Mouse (Mus musculus) left cerebral cortex, adult 11 months (tissue): ENCODE measurements at regions not wholly inside any gene's neighbourhood (a gene's known extent, or its start where the extent isn't known, plus 50 kb on each side); places are given as distances from the start of the nearest gene placed in this dataset.
"Not testable (repeated sequence)": the region's sequence is repeated elsewhere in the genome, so short reads cannot be mapped to it uniquely, and the experiment has no call there.

ENCODE experiments used
- DNase-seq: peaks from one replicate; pipeline ENCODE4 v3.0.0; 2022; ENCODE audit warnings: low spot score

DNA sequence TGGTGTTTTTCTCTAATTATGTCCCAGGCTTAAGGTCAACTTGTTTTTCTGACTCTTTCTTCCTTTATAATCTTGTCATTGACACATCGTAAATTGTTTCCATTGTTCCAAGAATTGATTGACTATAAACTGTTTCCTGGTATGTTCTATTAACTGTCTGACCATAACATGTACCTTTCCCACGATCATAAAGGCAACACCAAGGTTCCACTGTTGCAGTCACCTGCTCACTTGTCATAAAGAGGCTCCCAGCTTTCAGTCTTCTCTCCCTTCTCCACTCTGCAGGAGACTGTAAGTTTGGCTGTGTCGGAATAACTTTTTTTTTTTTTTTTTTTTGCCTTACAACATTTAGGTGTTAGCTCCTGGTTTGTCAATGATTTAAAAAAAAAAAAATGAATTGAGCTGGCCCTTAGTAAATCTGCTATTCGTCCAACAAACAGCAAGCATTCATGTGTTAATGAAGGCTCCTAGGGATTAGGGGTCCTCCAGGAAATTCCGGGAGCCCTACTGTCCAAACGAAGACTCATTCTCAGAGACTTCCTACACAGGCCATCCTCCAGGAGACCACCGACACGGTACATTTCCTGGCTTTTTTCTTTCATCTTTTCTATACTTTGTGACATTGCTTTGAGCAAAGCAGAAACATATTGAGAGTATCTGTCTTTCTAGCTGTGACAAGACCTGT, 122.2 kb upstream of the Trim24 start:
- DNase-seq = no peak

DNA sequence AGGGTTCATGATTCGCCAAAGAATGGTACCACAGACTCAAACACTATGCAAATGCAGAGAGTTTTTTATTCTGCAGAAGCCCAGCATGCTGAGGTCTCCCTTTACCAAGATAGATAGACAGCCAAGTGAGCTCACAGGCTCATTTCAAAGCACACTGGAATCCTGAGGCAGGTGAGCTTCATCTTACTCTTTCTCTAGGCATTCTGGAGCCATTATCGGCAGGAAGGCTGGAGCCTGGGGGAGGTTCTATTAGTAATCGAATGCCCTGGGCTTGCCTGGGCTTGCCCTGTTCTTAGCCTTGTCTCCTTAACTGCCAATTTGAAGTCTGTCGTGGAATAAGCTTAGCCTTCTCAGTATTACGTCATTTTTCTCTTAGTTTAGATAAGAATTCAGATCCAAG, 121.6 kb upstream of the Trim24 start:
- DNase-seq = no peak

DNA sequence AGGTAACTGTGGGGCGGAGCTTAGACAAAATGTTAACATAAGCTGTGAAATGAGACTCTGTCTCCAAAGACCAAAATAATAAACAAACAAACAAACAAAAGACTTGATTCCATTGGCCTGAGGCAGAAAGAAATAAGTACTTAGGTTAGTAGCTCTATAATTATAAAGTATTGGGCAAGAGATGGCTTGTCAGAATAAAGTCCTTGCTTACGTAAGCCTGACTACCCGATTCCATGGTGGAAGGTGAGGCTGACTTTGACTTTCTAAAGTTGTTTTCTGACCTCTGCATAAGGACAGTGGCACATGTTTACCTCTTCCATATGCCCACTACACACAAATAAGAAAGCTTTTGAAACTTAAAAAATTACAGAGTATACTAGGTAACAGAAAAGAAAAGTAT, 120.3 kb upstream of the Trim24 start:
- no peak for DNase-seq

DNA sequence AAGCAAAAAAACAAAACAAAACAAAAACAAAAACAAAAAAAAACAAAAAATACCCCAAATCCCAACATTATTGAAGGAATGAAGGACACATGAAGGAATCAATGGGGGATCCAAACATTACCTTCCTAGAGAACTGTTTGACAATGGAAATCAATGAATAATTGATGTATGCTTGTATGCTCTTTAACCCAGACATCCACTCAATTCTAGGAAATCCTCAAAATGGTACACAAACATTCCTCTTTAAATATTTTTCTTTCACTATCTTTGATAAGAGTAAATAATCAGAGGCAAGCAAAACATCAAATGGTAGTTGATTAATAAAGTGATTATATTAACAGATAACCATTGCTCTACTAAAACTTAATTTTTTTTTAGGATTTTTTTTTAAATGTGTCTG, 118.9 kb upstream of the Trim24 start:
- DNase-seq = no peak

DNA sequence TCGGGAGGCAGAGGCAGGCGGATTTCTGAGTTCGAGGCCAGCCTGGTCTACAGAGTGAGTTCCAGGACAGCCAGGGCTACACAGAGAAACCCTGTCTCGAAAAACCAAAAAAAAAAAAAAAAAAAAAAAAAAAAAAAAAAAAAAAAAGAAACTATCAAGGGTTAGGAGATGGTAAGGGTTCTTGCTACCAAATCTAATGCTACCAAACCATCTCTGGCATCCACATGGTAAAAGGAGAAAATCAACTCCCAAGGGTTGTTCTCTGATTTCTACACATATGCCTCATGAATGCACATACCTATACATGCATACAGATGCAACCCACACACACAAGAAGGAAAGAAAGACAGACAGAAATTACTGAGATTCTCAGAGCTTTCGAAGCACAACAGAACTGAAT, 109.6 kb upstream of the Trim24 start:
- not testable (repeated sequence) for DNase-seq

DNA sequence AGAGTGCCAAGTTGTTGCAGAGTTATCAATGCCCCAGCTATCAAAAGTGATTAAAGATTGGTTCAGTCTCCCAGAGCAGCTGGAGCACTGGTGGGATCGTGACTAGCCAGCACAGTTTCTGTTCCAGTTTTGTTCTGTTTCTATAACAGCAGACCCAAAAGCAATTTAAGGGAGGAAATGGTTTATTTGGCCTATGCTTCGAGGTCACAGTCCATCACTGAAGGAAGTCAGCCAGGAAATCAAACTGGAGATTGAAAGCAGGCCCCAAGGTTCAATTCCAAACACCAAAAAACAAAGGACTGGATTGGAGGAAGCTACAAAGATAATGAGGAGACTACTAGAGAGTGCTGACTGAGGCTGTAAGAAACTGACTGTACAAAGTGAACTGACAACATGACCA, 107.6 kb upstream of the Trim24 start:
- DNase-seq = no peak

DNA sequence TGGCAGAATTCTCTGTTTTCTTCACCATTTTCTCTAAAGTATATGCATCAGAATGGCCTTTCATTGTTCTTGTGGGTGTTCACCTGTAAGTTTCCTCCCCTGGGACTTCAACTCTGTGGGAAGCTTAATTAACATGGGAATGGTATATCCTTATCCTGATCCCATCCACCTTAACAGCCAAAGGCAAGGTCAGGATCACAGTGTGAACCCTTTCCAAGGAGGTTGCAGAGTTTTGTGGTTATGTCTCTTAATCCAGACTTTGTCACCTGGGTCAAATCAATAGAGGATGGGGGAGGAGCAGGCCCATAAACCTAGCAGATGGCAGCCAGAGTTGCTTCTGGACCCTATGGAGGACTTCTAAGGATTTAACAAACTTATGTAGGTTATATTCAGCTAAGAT, 102.9 kb upstream of the Trim24 start:
- DNase-seq = no peak

DNA sequence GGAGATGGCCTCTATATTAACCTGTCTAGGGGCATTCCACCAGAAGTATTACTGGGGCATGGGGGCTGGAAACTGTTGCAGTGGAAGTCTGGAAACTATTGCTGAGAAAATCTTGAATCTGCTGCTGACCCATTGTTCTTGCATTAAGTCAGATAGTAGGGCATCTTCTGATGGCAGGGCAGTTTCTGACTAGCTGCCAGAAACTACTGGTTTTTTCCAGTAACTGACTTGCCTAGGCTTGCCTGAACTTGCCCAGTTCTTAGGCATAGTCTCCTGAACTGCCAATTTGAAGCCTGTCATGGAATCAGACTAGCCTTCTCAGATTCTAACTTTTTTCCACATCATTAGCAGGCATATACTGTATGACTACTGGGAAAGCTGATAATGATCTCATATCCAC, 97.3 kb upstream of the Trim24 start:
- DNase-seq = no peak

DNA sequence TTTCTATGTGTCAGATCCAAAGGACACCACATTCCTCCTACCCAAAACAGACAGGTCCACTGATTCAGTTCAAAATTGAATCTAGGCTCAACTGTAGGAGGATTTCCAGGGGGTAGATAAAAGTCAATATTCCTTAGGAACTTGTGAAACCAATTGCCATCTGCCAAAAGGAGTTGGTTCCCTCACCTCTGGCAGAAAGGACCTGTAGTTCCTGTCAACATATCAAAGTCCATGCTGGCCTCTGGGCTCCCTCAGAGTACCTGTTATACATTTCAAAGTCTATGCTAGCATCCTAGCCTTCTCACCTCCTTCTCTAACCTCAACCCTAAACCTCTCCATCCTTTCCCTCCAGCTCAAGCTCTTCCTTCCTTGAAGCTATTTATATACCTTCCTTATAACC, 95.5 kb upstream of the Trim24 start:
- no peak for DNase-seq

DNA sequence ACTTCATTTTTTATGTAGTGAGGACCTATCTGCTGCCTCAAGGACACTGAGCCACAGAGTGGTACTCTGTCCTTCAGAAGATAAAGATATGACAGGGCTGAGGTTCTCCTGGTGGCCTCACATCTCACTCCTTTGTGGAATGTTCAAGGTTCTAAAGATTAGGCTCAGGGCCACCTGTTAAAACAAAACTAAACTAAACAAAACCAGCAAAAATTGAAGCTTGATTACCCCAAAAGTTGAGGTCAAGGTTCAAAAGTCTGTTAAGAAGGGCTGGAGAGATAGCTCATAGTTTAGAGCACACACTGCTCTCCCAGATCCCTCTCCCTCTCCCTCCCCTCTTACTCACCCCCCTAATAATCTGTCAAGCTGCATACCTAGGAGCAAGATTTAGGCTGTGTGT, 90.7 kb upstream of the Trim24 start:
- no peak for DNase-seq

DNA sequence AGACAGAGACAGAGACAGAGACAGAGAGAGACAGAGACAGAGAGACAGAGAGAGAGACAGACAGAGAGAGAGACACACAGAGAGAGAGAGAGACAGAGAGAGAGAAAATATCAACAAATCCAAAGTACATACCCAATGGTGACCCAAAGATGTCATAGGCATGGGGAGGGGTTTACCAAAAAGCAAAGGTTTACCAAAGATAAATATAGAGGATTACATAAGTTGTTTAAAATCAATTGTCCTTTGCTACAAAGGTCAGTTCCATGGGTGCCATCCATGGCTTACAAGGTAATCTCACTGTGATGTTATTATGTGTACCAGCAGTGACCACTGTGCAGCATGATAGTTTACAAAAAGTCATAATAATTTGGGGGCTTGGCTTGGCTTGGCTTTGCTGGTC, 88.7 kb upstream of the Trim24 start:
- DNase-seq = no peak

DNA sequence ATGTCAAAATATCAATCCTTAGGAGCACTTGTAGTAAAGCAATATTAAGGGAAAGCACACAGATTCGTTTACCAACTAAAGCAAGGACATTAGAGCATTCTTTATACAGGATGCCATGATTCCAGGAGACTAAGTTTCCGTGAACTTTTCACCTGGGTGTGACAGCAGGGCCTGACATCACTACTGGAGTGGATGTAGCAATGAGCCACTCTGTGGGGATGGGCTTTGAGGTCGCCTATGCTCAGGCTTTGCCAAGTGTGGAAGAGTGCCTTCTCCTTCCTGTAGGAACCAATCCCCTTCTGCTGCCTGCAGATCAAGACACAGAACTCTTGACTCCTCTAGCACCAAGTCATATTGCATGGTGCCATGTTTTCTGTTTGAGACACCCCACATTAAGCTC, 85.3 kb upstream of the Trim24 start:
- DNase-seq = not testable (repeated sequence)

DNA sequence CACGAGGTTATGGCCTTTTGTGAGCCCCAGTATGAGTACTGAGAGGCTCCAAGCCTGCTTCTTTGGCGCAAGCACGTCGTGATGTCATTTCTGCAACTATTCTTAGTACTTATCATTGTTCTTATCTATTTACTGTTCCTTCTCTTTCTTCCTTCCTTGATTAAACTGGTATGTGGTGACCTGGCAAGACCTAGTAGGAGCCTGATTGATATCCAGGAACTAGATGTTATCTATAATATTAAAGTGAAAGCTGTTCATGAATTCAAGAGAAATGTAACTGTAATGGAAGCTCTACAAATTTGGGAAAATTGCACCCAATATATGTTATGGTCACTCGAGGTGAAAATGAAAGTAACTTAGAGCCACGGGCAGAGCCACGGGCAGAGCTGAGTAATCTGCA, 84.9 kb upstream of the Trim24 start:
- DNase-seq = no peak

DNA sequence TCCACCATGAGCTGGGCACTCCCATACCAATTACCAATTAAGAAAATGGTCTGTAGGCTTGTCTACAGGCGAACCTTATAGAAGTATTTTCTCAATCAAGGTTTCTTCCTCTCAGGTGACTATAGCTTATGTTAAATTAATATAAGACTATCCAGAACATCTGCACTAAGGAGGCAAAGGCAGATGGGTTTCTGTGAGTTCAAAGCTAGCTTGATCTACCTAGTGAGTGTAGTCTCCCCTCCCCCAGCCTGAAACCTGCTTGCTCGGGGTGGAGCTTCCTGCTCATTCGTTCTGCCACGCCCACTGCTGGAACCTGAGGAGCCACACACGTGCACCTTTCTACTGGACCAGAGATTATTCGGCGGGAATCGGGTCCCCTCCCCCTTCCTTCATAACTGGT, 82.8 kb upstream of the Trim24 start:
- DNase-seq = not testable (repeated sequence)

DNA sequence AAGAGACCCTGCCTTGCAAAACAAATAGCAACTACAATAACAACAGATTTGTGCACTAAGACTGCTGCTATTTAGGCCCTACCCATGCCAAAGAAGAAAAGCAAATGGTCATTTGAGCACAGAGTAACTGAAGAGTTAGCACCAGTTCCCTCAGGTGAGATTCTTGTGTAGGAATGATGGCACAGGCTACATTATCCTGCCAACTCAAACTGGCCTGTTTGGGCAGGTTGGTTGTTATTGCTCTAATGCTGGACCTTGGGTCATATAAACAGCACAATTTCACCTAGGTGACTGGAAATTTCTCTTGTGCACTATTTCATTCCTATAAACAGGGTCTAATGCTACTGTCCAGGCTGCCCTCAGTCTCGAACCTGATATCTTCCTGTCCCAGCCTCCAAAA, 79.7 kb upstream of the Trim24 start:
- no peak for DNase-seq

DNA sequence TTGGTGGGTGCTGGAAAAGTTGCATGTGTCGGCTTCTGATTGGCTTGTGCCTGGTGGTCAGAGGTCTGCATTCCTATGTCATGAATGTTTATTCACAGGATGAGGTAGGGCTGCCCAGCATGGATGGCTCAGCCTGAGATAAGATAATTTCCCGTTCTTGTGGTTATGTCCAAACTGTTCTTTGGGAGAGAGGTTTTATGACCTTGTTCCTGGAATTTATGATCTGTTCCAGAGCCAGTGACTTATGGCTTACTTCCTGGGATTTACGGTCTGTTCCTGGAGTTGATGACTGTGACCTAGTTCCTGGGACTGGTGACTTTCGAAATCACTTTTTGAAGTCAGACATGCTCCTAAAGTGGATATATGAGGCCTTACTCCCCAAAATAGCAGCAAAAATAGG, 76.4 kb upstream of the Trim24 start:
- DNase-seq = no peak

DNA sequence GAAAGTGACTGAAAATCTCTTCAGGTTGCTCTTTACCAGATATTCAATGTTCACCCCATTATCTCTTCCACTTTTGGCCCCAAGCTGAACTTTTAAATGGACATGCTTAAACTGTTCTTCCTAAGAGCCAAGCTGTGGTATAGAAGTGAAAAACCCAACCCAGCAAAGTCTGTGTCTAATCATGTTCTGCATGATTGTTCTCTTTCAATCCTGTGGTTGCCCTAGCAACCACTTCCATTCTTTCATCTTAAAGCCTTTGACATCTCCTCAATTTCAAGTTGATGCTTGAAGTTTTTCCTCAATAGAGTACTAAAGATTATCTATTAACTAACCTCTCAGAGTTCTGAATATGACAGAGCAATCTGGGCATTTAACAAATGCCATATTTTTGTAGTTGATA, 75.6 kb upstream of the Trim24 start:
- no peak for DNase-seq

DNA sequence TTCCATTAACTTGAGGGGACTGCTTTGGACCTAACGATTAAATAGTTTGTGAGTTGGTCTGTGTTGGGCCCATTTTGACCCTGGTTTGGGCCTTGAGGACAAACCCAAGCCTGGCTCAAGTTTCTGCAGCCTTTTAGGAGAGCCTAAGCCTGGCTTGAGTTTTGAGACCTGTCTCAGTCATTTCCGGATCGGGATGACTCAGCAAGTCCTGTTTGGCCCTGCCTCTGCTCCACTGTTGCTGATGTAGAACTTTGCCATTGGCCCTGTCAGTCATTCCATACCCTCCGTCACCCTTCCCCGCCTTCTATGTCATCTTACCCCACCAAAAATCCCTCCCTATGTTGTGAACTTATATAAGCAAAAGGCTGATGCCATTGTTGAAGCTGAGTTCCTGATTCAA, 67.4 kb upstream of the Trim24 start:
- no peak for DNase-seq

DNA sequence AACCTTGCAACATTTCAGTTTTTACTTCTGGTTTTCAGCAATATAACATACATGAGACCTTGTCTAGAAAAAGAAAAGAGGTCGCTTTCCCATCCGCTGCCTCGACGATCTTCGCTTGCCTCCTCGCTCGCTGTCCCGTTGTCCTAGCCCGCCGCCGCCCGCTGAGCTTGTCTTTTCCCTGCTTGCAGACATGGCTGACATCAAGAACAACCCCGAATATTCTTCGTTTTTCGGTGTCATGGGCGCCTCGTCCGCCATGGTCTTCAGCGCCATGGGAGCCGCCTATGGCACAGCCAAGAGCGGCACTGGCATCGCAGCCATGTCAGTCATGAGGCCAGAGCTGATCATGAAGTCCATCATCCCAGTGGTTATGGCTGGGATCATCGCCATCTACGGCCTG, 64.7 kb upstream of the Trim24 start:
- DNase-seq = not testable (repeated sequence)

DNA sequence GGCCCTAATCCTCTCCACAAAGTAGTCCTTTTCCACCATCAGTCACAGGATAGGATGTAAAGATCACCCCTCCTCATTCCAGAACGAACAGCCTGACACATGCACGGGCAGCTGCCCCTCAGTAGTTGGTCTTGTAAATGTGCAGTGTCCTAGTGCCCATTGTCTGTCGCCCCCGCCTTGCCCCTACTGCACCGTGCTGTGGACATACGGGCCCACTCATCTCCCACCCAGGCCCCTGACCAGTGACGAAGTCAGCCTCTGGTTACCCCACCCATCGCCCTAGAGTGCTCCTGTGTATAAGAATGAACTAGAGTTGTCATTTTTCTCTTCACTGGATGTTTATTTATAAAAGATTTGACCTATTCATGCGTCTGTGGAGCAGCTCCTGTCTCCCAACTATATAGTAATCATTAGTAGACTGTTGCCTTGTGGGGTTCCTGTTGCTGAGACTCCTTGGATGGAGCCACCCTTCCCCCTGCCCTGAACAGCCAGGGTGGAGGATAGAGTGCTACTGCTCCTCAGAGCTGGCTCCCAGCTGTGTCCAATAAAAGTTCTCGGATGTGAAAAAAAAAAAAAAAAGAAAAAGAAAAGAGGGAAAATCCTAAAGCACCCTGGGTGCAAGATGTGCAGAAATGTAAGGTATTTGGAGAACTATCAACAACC, 64.0 kb upstream of the Trim24 start:
- DNase-seq = not testable (repeated sequence)

DNA sequence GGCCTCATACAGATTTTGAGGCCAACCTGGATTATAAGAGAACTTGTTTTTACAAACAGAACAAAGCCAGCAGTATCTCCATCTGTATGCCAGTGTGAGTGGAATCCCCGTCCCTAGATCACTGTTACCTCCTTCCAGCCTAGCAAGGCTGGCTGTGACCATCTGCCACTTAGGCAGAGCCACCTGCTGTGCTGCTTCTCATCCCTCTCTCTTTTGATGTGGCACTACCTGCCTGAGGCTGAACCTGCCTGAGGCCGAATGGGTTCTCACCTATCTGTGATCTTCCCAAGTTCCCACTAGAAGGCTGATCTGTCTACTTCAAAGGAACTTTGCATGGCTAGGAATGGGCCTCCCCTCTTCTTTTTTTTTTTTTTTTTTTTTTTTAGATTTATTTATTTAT, 55.4 kb upstream of the Trim24 start:
- not testable (repeated sequence) for DNase-seq
